Mouse (Mus musculus): ENCODE measurements around the gene Tmem132b. TPM values are rescaled to one million over a fixed set of nuclear protein-coding genes. Genes with fewer than 3 reads are reported as not detected.

Tmem132b gene
- polyA plus RNA-seq, 1 experiment from 2014 or later: 8.4 TPM

DNA sequence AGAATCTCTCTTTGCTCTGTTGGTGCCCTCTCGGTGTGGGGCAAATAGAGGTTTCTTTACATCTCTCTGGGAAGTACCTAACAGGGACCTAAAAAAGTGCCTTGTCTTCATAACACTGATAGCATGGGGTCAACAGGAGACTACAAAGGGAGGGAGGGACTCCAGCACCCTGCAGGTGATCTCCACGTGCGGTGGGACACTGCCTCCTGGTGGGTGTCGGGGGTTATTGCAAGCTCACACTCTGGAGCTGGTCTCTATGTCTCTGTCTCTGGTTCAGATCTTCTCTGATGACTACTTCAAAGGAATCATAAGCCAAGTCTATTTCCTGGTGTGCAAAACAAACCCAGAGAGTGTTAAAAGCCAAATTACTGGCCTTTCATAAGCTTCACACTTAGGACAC lies 47.6 kb downstream of the Tmem132b start:
- Histone ChIP-seq H3K36me3 (ENCODE audit: control insufficient read depth, insufficient read depth) (no peaks in the 10 kb centered on the region), H3K9ac (replicated peaks; ENCODE audit: low read depth, low read length) (no peak overlapping the region), H3K27me3 (replicated peaks; ENCODE audit: control insufficient read depth, insufficient read depth, low read length) (no peaks in the 10 kb centered on the region), H3K9me3 (ENCODE audit: control insufficient read depth, low read length) (no peaks in the 10 kb centered on the region), H3K4me1 (replicated peaks; ENCODE audit: control insufficient read depth, insufficient read depth, low read length) (peaks cover 11% of the 10 kb centered on the region; the same call in 1 of the 2 replicates), H3K4me2 (ENCODE audit: low read length) (no peak overlapping the region), H3K27ac (ENCODE audit: low read length) (no peak overlapping the region), H3K4me3 (replicated peaks; ENCODE audit: low read length) (no peak overlapping the region)
- WGBS: 56% methylated on average over 4 of the region's 4 CpGs
- no peak for ATAC-seq

DNA sequence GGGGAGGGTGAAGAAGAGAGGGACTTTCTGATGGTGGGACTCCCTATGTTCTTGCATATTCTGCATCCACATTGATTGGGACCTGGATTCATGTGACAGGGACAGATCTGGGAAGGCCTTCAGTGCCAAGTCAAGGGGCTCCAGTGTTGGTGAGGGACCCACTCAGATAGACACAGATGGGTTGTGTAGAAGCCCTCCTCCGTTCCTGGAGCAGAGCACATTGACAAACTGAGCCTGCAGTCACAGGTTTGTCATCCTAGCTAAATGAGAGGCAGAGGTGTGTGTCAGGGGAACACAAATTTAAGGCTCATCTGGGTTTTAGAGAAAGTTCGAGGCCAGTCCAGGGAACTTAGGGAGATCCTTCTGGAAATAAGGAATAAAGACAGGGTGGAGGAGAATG lies 51.7 kb downstream of the Tmem132b start:
- Histone ChIP-seq H3K27ac (ENCODE audit: low read length) (no peak overlapping the region), H3K4me3 (replicated peaks; ENCODE audit: low read length) (no peak overlapping the region), H3K36me3 (ENCODE audit: control insufficient read depth, insufficient read depth) (no peaks in the 10 kb centered on the region), H3K4me1 (replicated peaks; ENCODE audit: control insufficient read depth, insufficient read depth, low read length) (no peaks in the 10 kb centered on the region), H3K4me2 (ENCODE audit: low read length) (no peak overlapping the region), H3K9me3 (ENCODE audit: control insufficient read depth, low read length) (no peaks in the 10 kb centered on the region), H3K27me3 (replicated peaks; ENCODE audit: control insufficient read depth, insufficient read depth, low read length) (no peaks in the 10 kb centered on the region), H3K9ac (replicated peaks; ENCODE audit: low read depth, low read length) (no peak overlapping the region)
- no peak for ATAC-seq
- 90% methylated on average over 2 of the region's 2 CpGs for WGBS

DNA sequence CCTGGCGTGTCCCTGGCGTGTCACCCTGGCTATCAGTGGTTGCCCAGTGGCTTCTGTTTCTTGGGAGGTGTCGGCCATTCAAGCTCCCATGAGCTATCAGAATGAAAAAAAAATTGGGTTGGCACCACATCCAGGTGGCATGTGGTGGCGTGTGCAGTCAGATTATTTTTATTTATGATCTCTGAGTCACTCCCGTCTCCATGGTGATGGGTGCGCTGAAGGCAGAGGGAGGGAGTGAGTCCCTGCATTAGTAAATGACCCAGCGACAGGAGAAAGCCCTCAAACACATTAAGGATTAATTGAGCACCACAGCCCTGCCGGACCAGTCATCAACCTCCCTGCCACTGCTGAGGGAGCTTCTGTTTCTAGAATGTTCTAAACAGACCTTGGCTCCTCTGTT lies 52.3 kb downstream of the Tmem132b start:
- H3K27ac ChIP-seq (ENCODE audit: low read length): no peak overlapping the region
- no peak overlapping the region for H3K4me3 ChIP-seq (replicated peaks; ENCODE audit: low read length)
- no peaks in the 10 kb centered on the region for H3K36me3 ChIP-seq (ENCODE audit: control insufficient read depth, insufficient read depth)
- no peaks in the 10 kb centered on the region for H3K27me3 ChIP-seq (replicated peaks; ENCODE audit: control insufficient read depth, insufficient read depth, low read length)
- no peak overlapping the region for H3K4me2 ChIP-seq (ENCODE audit: low read length)
- H3K9ac ChIP-seq (replicated peaks; ENCODE audit: low read depth, low read length): no peak overlapping the region
- WGBS: 69% methylated on average over 8 of the region's 8 CpGs
- ATAC-seq: no peak
- H3K9me3 ChIP-seq (ENCODE audit: control insufficient read depth, low read length): no peaks in the 10 kb centered on the region
- peaks cover 2% of the 10 kb centered on the region; the same call in 1 of the 2 replicates for H3K4me1 ChIP-seq (replicated peaks; ENCODE audit: control insufficient read depth, insufficient read depth, low read length)

DNA sequence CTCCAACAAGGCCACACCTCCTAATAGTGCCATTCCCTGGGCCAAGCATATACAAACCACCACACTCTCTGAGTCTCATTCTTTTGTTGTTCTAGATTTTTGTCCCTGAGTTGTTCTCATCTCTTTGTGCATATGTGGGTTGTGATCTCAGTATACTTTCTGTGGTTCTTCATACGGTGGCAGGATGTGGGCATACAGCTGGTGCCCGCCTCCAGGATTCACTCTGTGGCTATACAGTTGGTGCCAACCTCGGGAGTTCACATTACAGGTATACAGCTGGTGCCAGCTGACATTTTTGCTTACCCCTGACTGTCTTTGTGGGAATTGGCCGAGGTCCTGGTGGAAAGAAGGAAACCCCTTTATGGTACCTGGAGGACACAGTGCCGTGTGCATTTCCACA lies 53.6 kb downstream of the Tmem132b start:
- 85% methylated on average over 5 of the region's 5 CpGs for WGBS
- Histone ChIP-seq H3K36me3 (ENCODE audit: control insufficient read depth, insufficient read depth) (no peaks in the 10 kb centered on the region), H3K4me1 (replicated peaks; ENCODE audit: control insufficient read depth, insufficient read depth, low read length) (peaks cover 11% of the 10 kb centered on the region), H3K9ac (replicated peaks; ENCODE audit: low read depth, low read length) (no peak overlapping the region), H3K4me3 (replicated peaks; ENCODE audit: low read length) (no peak overlapping the region), H3K9me3 (ENCODE audit: control insufficient read depth, low read length) (no peaks in the 10 kb centered on the region), H3K27me3 (replicated peaks; ENCODE audit: control insufficient read depth, insufficient read depth, low read length) (no peaks in the 10 kb centered on the region), H3K27ac (ENCODE audit: low read length) (no peak overlapping the region), H3K4me2 (ENCODE audit: low read length) (no peak overlapping the region)
- ATAC-seq: no peak

DNA sequence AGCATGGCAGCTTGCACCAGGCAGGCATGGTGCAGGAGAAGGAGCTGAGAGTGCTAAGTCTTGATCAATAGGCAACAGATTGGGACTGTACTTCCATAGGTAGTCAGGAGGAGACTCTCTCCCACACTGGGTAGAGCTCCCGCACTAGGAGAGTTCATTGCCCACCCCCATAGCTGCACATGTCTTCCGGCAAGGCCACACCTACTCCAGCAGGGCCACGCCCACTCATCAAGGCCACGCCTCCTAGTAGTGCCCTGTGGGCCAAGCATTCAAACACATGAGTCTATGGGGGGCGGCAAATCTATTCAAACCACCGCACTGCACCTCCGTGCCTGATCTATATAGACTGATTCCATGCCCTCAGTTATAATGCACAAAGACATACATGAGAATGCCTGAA lies 56.6 kb downstream of the Tmem132b start:
- Histone ChIP-seq H3K9ac (replicated peaks; ENCODE audit: low read depth, low read length) (no peak overlapping the region), H3K27ac (ENCODE audit: low read length) (no peak overlapping the region), H3K4me1 (replicated peaks; ENCODE audit: control insufficient read depth, insufficient read depth, low read length) (peaks cover 11% of the 10 kb centered on the region), H3K36me3 (ENCODE audit: control insufficient read depth, insufficient read depth) (no peaks in the 10 kb centered on the region), H3K4me3 (replicated peaks; ENCODE audit: low read length) (no peak overlapping the region), H3K27me3 (replicated peaks; ENCODE audit: control insufficient read depth, insufficient read depth, low read length) (no peaks in the 10 kb centered on the region), H3K4me2 (ENCODE audit: low read length) (no peak overlapping the region), H3K9me3 (ENCODE audit: control insufficient read depth, low read length) (no peaks in the 10 kb centered on the region)
- 65% methylated on average over 7 of the region's 7 CpGs for WGBS
- no peak for ATAC-seq

DNA sequence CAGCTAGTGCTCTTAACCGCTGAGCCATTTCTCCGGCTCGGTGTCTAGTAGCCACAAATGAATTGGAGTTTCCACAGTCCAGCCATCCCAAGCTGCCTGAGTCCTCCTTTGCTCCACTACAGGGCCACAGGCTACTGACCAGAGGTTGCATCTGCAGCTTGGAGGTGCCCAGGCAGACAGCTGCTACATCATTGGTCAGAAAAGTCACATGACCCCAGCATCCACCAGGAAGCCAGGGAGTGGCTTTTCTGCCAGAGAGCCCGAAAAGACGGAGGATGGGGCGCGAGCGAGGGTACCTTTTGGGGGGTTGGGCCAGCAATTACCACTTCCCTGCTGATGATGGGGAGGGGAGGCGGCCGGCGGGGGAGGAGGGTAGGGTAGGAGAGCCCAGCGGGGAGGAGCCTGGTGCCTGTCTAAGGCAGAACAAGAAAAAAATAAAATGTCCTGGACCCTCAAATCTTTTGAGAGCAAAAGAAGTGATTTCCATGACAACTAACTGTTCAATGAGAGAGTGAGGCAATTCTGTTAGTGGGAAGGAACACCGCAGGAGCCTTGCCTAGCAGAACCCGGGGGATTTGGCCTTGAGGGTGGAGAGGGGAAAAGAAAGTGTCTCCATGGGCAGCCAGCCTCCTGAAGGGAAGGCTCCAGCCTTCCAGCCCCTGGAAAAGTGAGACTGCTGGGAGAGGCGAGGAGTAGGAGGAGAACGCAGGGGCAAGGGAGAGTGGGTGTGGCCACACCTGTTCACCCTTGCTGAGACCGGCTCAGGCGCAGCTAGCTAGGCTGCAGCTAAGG lies 57.5 kb downstream of the Tmem132b start:
- H3K9ac ChIP-seq (replicated peaks; ENCODE audit: low read depth, low read length): peak overlapping the region; percentile 53
- 4% methylated on average over 18 of the region's 18 CpGs for WGBS
- H3K27me3 ChIP-seq (replicated peaks; ENCODE audit: control insufficient read depth, insufficient read depth, low read length): no peaks in the 10 kb centered on the region
- peaks cover 11% of the 10 kb centered on the region for H3K4me1 ChIP-seq (replicated peaks; ENCODE audit: control insufficient read depth, insufficient read depth, low read length)
- ATAC-seq: peak; percentile 68
- peak overlapping the region; percentile 61 for H3K4me2 ChIP-seq (ENCODE audit: low read length)
- H3K4me3 ChIP-seq (replicated peaks; ENCODE audit: low read length): peak overlapping the region; percentile 44
- no peaks in the 10 kb centered on the region for H3K9me3 ChIP-seq (ENCODE audit: control insufficient read depth, low read length)
- H3K36me3 ChIP-seq (ENCODE audit: control insufficient read depth, insufficient read depth): no peaks in the 10 kb centered on the region
- peak overlapping the region; percentile 29; the same call in 1 of the 2 replicates for H3K27ac ChIP-seq (ENCODE audit: low read length)

DNA sequence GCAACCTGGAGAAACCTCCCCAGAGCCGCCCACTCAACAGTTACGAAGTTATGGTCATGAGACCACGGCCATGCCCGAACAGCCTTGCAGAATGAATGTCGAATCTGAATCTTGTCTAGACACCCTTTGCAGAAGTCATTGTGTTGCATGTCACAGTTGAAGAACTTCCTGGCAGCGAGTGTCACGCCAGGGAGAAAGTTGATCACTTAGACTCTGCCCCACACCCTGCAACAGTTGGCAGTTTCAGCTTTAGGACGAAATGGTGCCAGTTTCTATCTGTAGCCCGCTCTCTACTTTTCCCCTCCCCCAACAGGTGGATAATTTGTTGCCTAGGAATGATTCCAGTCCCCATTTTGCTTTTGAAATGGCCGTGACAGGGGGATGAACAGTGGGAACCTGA lies 66.5 kb downstream of the Tmem132b start:
- WGBS: 86% methylated on average over 10 of the region's 10 CpGs
- Histone ChIP-seq H3K27me3 (replicated peaks; ENCODE audit: control insufficient read depth, insufficient read depth, low read length) (no peaks in the 10 kb centered on the region), H3K9me3 (ENCODE audit: control insufficient read depth, low read length) (no peaks in the 10 kb centered on the region), H3K36me3 (ENCODE audit: control insufficient read depth, insufficient read depth) (no peaks in the 10 kb centered on the region), H3K4me2 (ENCODE audit: low read length) (no peak overlapping the region), H3K9ac (replicated peaks; ENCODE audit: low read depth, low read length) (no peak overlapping the region), H3K4me3 (replicated peaks; ENCODE audit: low read length) (no peak overlapping the region), H3K27ac (ENCODE audit: low read length) (no peak overlapping the region), H3K4me1 (replicated peaks; ENCODE audit: control insufficient read depth, insufficient read depth, low read length) (no peaks in the 10 kb centered on the region)
- ATAC-seq: no peak

DNA sequence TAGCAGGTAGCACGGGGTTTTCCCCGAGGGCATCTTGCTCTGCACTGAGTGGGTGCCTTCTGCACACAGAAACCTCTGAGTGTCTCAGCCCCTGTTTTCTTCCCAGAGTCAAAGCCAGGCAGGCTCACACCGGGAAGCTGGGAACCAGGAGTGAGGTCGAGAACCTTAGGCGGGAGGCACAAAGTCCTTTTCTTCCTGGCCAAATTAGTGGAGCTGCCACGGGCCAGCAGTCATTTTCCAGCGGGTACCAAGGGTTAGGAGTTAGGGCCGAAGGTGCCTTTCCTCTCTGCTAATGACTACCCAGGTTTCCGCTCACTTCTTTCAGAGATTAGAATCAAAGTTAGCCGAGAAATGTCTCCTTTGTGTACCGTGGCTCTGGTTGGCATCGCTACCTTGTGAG lies 75.6 kb downstream of the Tmem132b start:
- no peak overlapping the region for H3K9ac ChIP-seq (replicated peaks; ENCODE audit: low read depth, low read length)
- H3K36me3 ChIP-seq (ENCODE audit: control insufficient read depth, insufficient read depth): no peaks in the 10 kb centered on the region
- 66% methylated on average over 12 of the region's 12 CpGs for WGBS
- H3K9me3 ChIP-seq (ENCODE audit: control insufficient read depth, low read length): no peaks in the 10 kb centered on the region
- H3K27ac ChIP-seq (ENCODE audit: low read length): no peak overlapping the region
- no peak overlapping the region for H3K4me2 ChIP-seq (ENCODE audit: low read length)
- H3K27me3 ChIP-seq (replicated peaks; ENCODE audit: control insufficient read depth, insufficient read depth, low read length): no peaks in the 10 kb centered on the region
- no peak for ATAC-seq
- no peaks in the 10 kb centered on the region for H3K4me1 ChIP-seq (replicated peaks; ENCODE audit: control insufficient read depth, insufficient read depth, low read length)
- no peak overlapping the region for H3K4me3 ChIP-seq (replicated peaks; ENCODE audit: low read length)

DNA sequence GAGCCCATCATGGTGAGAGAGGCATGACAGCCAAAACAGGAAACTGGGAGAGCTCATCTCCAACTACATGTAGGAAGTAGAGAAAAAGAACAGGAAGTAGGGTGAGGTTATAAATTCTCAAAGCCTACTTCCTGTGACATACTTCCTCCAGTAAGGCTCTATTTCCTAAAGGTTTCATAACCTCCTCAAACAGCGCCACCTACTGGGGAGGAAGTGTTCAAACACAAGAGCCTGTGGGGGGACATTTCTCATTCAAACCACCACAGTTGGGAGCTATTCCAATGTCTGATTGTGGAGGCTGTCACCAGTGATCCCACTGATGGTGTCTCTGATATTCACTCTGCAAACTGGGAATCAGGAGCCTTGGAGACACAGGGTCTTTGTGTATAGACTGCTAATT lies 78.4 kb downstream of the Tmem132b start:
- no peak overlapping the region for H3K27ac ChIP-seq (ENCODE audit: low read length)
- no peak for ATAC-seq
- H3K36me3 ChIP-seq (ENCODE audit: control insufficient read depth, insufficient read depth): no peaks in the 10 kb centered on the region
- no peaks in the 10 kb centered on the region for H3K27me3 ChIP-seq (replicated peaks; ENCODE audit: control insufficient read depth, insufficient read depth, low read length)
- H3K4me3 ChIP-seq (replicated peaks; ENCODE audit: low read length): no peak overlapping the region
- H3K9me3 ChIP-seq (ENCODE audit: control insufficient read depth, low read length): peaks cover 4% of the 10 kb centered on the region
- no peak overlapping the region for H3K9ac ChIP-seq (replicated peaks; ENCODE audit: low read depth, low read length)
- no peak overlapping the region for H3K4me2 ChIP-seq (ENCODE audit: low read length)
- no peaks in the 10 kb centered on the region; the same call in 1 of the 2 replicates for H3K4me1 ChIP-seq (replicated peaks; ENCODE audit: control insufficient read depth, insufficient read depth, low read length)
- 69% methylated on average over 1 of the region's 1 CpGs for WGBS

Measured in forebrain, embryonic 16.5 days (tissue).